Mouse (Mus musculus) stomach, postnatal 0 days (tissue): ENCODE data around the gene Primpol.

Experiments used
- CTCF ChIP-seq: IDR thresholded peaks from 2 replicates; pipeline ENCODE4 v1.5.1; 2016; ENCODE audit warnings: antibody characterized with exemption, low read depth, mild to moderate bottlenecking, moderate library complexity
- EP300 ChIP-seq: optimal IDR thresholded peaks from 2 replicates; pipeline ENCODE3; 2016; ENCODE audit warnings: antibody characterized with exemption

DNA sequence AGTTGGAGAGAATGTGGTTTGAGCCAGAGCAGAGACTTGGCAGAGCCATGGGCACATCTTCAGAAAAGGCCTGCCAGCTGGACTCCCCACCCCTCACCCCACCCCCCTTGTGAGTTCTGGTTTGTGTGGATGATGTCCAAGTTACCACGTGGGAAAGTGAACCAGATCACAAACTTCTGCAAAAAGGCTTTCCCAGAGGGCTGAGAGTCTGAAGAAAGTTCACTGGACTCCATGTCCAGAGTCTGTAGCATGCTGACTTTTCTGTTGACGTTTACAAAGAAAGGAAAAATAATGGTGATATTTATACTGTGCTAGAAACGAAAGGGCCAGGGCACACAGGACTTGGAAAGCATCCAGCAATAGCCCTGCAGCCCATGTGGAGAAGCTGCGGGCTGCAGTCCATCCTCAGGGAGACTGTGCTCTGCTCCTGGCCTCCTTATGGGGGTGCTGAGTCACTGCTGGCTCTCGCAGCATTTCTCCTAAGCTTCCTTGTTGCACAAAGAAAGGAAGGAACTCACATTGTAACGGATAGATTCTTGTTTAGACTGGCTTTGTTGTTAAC is 22.1 kb upstream of the Primpol start:
- TF ChIP-seq CTCF: peak; percentile 47
- TF ChIP-seq EP300: no peak
